Mouse (Mus musculus) adrenal gland, postnatal 10 days (tissue): ENCODE measurements around the gene Zfp654. TPM values are rescaled to one million over a fixed set of nuclear protein-coding genes. Genes with fewer than 3 reads are reported as not detected.

Experiments used
- DNase-seq: peaks from one replicate; pipeline ENCODE4 v3.0.0; 2021; ENCODE audit warnings: mixed read lengths
- total RNA-seq, 2 experiments: library from RNA; stranded (reverse); gene quantifications; 2 replicates each; pipeline ENCODE4 v1.2.3; 2021

Gene Zfp654
- total RNA-seq, 2 experiments from 2014 or later, result 15.4 to 16.7 TPM

GRCm38 (mm10) chr16:64766696-64767300 is 84.7 kb downstream of the Zfp654 start:
- DNase-seq, result no peak

- no peak for DNase-seq
Observed at GRCm38 (mm10) chr16:64759245-64759626, 92.2 kb downstream of the Zfp654 start.

- no peak for DNase-seq
Observed at GRCm38 (mm10) chr16:64758561-64759244, 92.7 kb downstream of the Zfp654 start.

- no peak for DNase-seq
Observed at GRCm38 (mm10) chr16:64757666-64758400, 93.6 kb downstream of the Zfp654 start.

GRCm38 (mm10) chr16:64756321-64756720 is 95.1 kb downstream of the Zfp654 start:
- DNase-seq, result no peak

GRCm38 (mm10) chr16:64754743-64755139 is 96.7 kb downstream of the Zfp654 start:
- DNase-seq, result peak; percentile 28

- no peak for DNase-seq
Observed at GRCm38 (mm10) chr16:64753990-64754742, 97.3 kb downstream of the Zfp654 start.

GRCm38 (mm10) chr16:64748237-64748636 is 103.2 kb downstream of the Zfp654 start:
- DNase-seq, result peak; percentile 80

GRCm38 (mm10) chr16:64745089-64745488 is 106.4 kb downstream of the Zfp654 start:
- no peak for DNase-seq

- DNase-seq, result no peak
Observed at GRCm38 (mm10) chr16:64737289-64737688, 114.2 kb downstream of the Zfp654 start.

Other genes starting within 250 kb of the Zfp654 start
- not detected for gene Csnka2ip, start 249.2 kb downstream of the Zfp654 start, total RNA-seq
- 10 to 100 TPM; 28.4 to 33.0 TPM for gene 4930453N24Rik, start 80.5 kb downstream of the Zfp654 start, total RNA-seq
- 100 to 1,000 TPM; 109 to 115 TPM for gene Cggbp1, start 344 bp upstream of the Zfp654 start, total RNA-seq